Mouse (Mus musculus): ENCODE results near the gene Cdpf1.

Cdpf1 gene

DNA sequence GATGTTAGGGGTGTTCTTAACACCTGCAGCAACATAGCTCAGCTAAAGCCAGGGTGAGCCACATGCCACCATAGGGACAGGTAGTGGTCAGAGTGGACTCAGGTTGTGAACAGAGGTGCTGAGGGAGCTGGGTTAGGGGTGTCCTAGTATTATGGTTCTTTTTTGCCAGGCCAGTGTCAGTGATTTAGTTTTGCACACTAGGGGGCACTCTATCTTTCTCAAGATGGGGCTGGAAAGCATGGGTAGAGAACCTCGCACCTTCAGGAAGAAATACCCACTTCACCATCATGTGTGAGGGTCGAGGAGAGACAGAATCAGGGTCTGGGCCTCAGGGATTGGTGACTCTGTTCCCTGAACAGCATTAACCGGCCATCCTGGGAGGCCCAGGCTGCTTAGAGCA, 23.8 kb upstream of the Cdpf1 start:
- no peaks in the 10 kb centered on the region for H3K9me3 ChIP-seq (ENCODE audit: low read length)
- H3K27me3 ChIP-seq (ENCODE audit: insufficient read depth, low read length) = peaks cover 6% of the 10 kb centered on the region
- H3K36me3 ChIP-seq (ENCODE audit: insufficient read depth, low read length) = no peaks in the 10 kb centered on the region
- H3K4me3 ChIP-seq (replicated peaks; ENCODE audit: low read length) = no peak overlapping the region
- TF ChIP-seq CTCF (conservative IDR thresholded peaks at IDR 0.05; ENCODE audit: low read length) (peak; percentile 48), POU5F1 (IDR thresholded peaks at IDR 0.05; ENCODE audit: borderline replicate concordance, low read length) (no peak)
- H3K4me1 ChIP-seq (replicated peaks; ENCODE audit: low read depth, low read length) = peaks cover 45% of the 10 kb centered on the region

DNA sequence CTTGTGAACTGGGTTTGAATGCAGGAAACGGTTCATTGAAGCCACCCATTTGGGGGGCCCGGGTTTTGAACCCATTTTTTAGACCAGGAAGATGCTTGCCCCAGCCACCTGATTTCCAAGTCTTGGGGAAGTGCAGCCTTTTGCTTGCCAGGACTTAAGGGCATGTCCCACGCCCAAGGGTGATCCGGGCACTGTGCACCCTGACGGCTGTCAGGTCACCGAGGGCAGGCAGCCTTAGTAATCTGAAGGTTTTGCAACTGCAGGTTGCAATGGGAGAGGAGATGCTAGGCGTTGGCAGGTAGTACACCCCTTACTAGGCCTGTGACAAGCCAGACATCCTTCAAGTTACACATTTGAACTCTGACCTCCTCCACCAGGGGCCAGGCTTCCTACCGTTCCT, 21.1 kb upstream of the Cdpf1 start:
- TF ChIP-seq NANOG (IDR thresholded peaks at IDR 0.05; ENCODE audit: borderline replicate concordance, low read length) (no peak), CTCF (conservative IDR thresholded peaks at IDR 0.05; ENCODE audit: low read length) (no peak), POU5F1 (IDR thresholded peaks at IDR 0.05; ENCODE audit: borderline replicate concordance, low read length) (no peak)
- Histone ChIP-seq H3K9me3 (ENCODE audit: low read length) (no peaks in the 10 kb centered on the region), H3K4me1 (replicated peaks; ENCODE audit: low read depth, low read length) (peaks cover 33% of the 10 kb centered on the region), H3K4me3 (replicated peaks; ENCODE audit: low read length) (peak overlapping the region; percentile 77), H3K36me3 (ENCODE audit: insufficient read depth, low read length) (no peaks in the 10 kb centered on the region), H3K27me3 (ENCODE audit: insufficient read depth, low read length) (peaks cover 13% of the 10 kb centered on the region)

DNA sequence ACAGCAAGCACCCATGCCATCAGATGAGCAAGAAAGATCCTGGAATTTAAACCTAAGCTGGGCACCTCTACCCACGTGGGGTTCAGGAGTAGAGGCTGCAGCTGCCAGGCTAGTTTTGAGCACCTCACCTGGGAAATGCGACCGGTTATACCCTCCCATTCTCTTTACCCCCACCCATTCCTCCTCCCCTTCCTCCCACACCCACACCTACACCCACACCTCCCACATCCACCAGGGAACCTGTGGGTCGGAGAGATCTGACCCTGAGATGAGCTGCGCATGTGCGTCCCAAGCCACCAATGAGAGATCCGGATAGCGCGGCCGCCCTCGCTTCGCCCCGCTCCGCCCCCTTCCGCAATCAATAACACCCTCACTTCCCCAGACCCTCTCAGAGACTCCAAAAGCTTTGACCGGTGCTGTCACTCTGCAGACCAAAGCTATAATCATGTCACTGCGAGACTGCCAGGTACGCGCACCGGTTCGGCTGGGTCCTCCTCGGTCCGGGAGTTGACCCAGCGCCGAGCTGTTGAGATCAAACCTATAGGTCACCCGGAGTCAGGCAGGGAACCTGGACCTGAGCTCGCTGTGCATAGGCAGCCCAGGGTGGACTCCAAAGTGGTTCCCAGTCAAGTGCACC, 20.6 kb upstream of the Cdpf1 start, which contains the start of gene Ttc38:
Ttc38 (plus strand) TSS at position 353 of the 637 bp plus-strand sequence.
- no peak for TF ChIP-seq NANOG (IDR thresholded peaks at IDR 0.05; ENCODE audit: borderline replicate concordance, low read length)
- TF ChIP-seq CTCF (conservative IDR thresholded peaks at IDR 0.05; ENCODE audit: low read length) = no peak
- TF ChIP-seq POU5F1 (IDR thresholded peaks at IDR 0.05; ENCODE audit: borderline replicate concordance, low read length) = no peak

DNA sequence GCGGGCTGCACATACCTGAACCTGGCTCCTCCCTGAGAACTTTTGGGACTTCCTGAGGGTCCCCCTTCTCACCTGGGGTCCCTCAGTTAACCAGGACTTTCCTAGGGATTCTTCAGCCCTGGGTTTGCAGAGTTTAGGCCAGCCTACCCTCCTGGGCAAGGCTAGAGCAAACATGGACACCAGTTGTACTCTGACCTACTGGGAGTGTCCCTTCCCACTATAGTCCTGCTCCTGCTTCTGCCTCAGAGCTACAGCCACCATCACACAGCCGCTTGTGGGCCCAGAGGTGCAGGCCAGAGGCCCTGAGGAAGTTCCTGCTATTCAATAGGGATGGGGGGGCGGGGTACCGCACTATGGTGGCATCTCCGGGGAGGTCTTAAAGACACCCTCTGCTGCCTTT, 18.0 kb upstream of the Cdpf1 start:
- no peaks in the 10 kb centered on the region for H3K36me3 ChIP-seq (ENCODE audit: insufficient read depth, low read length)
- H3K4me3 ChIP-seq (replicated peaks; ENCODE audit: low read length) = no peak overlapping the region
- TF ChIP-seq POU5F1 (IDR thresholded peaks at IDR 0.05; ENCODE audit: borderline replicate concordance, low read length) = no peak
- TF ChIP-seq NANOG (IDR thresholded peaks at IDR 0.05; ENCODE audit: borderline replicate concordance, low read length) = no peak
- TF ChIP-seq CTCF (conservative IDR thresholded peaks at IDR 0.05; ENCODE audit: low read length) = no peak
- peaks cover 23% of the 10 kb centered on the region for H3K4me1 ChIP-seq (replicated peaks; ENCODE audit: low read depth, low read length)
- no peaks in the 10 kb centered on the region for H3K9me3 ChIP-seq (ENCODE audit: low read length)
- H3K27me3 ChIP-seq (ENCODE audit: insufficient read depth, low read length) = peaks cover 10% of the 10 kb centered on the region

More for the DNA sequence above, 20.6 kb upstream of the Cdpf1 start, which contains the start of gene Ttc38:
- Histone ChIP-seq H3K4me1 (replicated peaks; ENCODE audit: low read depth, low read length) (peaks cover 27% of the 10 kb centered on the region), H3K27me3 (ENCODE audit: insufficient read depth, low read length) (peaks cover 14% of the 10 kb centered on the region), H3K4me3 (replicated peaks; ENCODE audit: low read length) (peak within 1 kb of the TSS; percentile 77), H3K36me3 (ENCODE audit: insufficient read depth, low read length) (no peaks in the 10 kb centered on the region), H3K9me3 (ENCODE audit: low read length) (no peaks in the 10 kb centered on the region)

DNA sequence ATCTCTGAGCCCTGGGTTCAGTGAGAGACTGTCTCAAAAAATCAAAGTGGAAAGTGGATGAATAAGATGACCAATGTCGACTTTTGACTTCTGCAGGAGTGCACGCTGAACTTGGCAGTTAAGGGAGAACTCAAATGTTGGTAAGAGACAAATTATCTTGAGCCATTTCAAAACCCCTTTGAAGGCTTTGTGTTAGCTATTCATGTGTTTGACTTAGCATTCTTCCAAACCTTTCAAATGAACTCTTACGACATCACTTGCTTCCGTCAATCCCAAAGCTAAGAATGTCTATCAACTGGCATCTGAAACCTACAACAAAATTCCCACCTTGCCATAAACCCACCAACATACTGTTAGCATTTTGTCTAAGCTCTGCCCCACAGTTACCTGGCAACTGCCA, 16.6 kb upstream of the Cdpf1 start:
- TF ChIP-seq NANOG (IDR thresholded peaks at IDR 0.05; ENCODE audit: borderline replicate concordance, low read length) = no peak
- no peak for TF ChIP-seq CTCF (conservative IDR thresholded peaks at IDR 0.05; ENCODE audit: low read length)
- no peak for TF ChIP-seq POU5F1 (IDR thresholded peaks at IDR 0.05; ENCODE audit: borderline replicate concordance, low read length)
- no peaks in the 10 kb centered on the region for H3K9me3 ChIP-seq (ENCODE audit: low read length)
- peaks cover 23% of the 10 kb centered on the region for H3K4me1 ChIP-seq (replicated peaks; ENCODE audit: low read depth, low read length)
- no peaks in the 10 kb centered on the region for H3K36me3 ChIP-seq (ENCODE audit: insufficient read depth, low read length)
- H3K4me3 ChIP-seq (replicated peaks; ENCODE audit: low read length) = no peak overlapping the region
- H3K27me3 ChIP-seq (ENCODE audit: insufficient read depth, low read length) = peaks cover 20% of the 10 kb centered on the region

DNA sequence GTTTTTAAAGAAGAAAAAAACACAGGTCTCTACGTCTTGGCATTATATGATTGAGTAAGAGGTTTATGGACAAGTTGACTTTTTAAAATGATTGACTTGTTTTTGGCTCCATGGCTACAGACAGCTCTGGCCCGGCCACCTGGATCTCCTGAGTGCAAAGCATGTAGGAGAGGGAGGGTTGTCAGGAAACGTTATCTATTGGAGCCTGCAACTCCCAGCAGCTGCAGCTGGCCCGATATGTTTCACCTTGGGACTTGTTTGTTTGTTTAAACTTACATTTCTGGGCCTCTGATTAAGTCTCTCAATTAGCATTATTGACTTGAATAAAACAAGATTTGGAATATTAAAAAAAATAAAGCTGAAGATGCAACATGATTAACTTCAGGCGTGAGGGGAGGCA, 15.2 kb upstream of the Cdpf1 start:
- no peaks in the 10 kb centered on the region for H3K36me3 ChIP-seq (ENCODE audit: insufficient read depth, low read length)

DNA sequence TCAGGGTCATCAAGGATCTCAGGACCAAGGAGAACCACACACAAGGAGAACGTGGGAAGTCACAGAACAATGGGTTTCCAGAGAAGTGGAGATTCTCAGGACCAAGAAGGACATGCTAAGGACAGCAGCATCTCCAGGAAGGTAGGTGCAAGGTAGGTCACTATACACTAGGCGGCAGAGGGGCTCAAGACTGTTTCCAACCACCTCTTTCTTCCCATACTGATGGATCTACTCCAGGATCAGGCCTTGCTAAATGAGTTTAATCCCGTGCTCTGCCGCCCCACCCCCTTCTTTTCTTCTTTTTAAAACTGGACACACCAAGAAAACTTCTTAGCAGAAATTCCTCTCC, 10.5 kb upstream of the Cdpf1 start:
- Histone ChIP-seq H3K4me1 (replicated peaks; ENCODE audit: low read depth, low read length) (peaks cover 10% of the 10 kb centered on the region; the same call in 1 of the 2 replicates), H3K4me3 (replicated peaks; ENCODE audit: low read length) (peak overlapping the region; percentile 76), H3K9me3 (ENCODE audit: low read length) (no peaks in the 10 kb centered on the region), H3K27me3 (ENCODE audit: insufficient read depth, low read length) (peaks cover 62% of the 10 kb centered on the region), H3K36me3 (ENCODE audit: insufficient read depth, low read length) (no peaks in the 10 kb centered on the region)
- TF ChIP-seq CTCF (conservative IDR thresholded peaks at IDR 0.05; ENCODE audit: low read length) (no peak), NANOG (IDR thresholded peaks at IDR 0.05; ENCODE audit: borderline replicate concordance, low read length) (no peak), POU5F1 (IDR thresholded peaks at IDR 0.05; ENCODE audit: borderline replicate concordance, low read length) (no peak)

More for the DNA sequence above, 15.2 kb upstream of the Cdpf1 start:
- no peaks in the 10 kb centered on the region for H3K9me3 ChIP-seq (ENCODE audit: low read length)
- H3K4me1 ChIP-seq (replicated peaks; ENCODE audit: low read depth, low read length) = peaks cover 18% of the 10 kb centered on the region
- TF ChIP-seq POU5F1 (IDR thresholded peaks at IDR 0.05; ENCODE audit: borderline replicate concordance, low read length) (no peak), NANOG (IDR thresholded peaks at IDR 0.05; ENCODE audit: borderline replicate concordance, low read length) (no peak), CTCF (conservative IDR thresholded peaks at IDR 0.05; ENCODE audit: low read length) (no peak)
- peaks cover 27% of the 10 kb centered on the region for H3K27me3 ChIP-seq (ENCODE audit: insufficient read depth, low read length)
- no peak overlapping the region for H3K4me3 ChIP-seq (replicated peaks; ENCODE audit: low read length)

DNA sequence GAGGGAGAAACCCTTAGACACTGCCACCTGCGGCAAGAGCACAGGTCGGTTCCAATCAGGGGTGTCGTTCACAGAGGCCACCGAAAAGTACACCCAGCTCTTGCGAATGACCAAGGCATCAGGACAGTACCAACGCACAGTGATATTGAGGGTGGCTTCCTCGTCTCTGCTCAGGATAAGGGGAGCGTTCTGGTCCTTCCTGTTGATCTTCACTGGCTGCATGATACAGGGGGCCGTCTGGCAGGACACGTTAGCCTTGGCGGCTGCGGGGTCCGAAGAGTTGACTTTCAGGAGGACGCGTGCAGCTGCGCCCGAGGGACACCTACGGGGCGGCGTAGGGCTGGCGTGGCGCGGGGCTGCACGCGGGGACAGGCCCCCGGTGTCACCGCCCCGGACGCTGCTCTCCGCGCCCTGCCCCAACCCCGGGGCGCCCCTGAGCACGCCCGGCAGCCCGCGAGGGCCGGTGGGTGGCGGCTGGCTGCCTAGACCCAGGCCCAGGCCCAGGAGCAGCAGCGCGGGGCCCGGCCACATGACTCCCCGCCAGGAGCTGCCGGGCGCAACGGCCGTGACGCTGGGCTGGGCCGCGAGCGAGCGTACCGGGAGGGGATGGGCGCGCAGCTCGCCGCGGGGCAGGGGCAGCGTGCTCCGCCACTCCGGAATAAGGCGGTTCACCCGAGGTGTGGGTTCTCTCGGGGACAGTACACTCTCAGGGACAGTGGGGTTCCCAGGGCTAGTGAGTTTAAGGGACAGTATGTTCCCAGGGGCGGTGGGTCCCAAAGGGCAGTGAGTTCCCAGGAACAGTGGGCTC, 9.9 kb upstream of the Cdpf1 start, which contains the start of gene Pkdrej:
Pkdrej (minus strand) TSS at position 532 of the 808 bp plus-strand sequence.
- peaks cover 10% of the 10 kb centered on the region; the same call in 1 of the 2 replicates for H3K4me1 ChIP-seq (replicated peaks; ENCODE audit: low read depth, low read length)
- peaks cover 65% of the 10 kb centered on the region for H3K27me3 ChIP-seq (ENCODE audit: insufficient read depth, low read length)
- H3K4me3 ChIP-seq (replicated peaks; ENCODE audit: low read length) = peak within 1 kb of the TSS; percentile 76
- H3K9me3 ChIP-seq (ENCODE audit: low read length) = 0 out of 2 replicates have a peak, but pooled peaks cover 2% of the 10 kb centered on the region
- no peaks in the 10 kb centered on the region for H3K36me3 ChIP-seq (ENCODE audit: insufficient read depth, low read length)
- TF ChIP-seq POU5F1 (IDR thresholded peaks at IDR 0.05; ENCODE audit: borderline replicate concordance, low read length) (no peak), NANOG (IDR thresholded peaks at IDR 0.05; ENCODE audit: borderline replicate concordance, low read length) (no peak), CTCF (conservative IDR thresholded peaks at IDR 0.05; ENCODE audit: low read length) (no peak)

Measured in E14TG2a.4 (cell line).